Mouse (Mus musculus): ENCODE data around the gene Spdye4c. TPM values are rescaled to one million over a fixed set of nuclear protein-coding genes. Genes with fewer than 3 reads are reported as not detected.

Gene Spdye4c
- not detected in 2 replicates for polyA plus RNA-seq (2015; fragmentation: Nextera tagmentation; extraction: Ambion mirVana)

DNA sequence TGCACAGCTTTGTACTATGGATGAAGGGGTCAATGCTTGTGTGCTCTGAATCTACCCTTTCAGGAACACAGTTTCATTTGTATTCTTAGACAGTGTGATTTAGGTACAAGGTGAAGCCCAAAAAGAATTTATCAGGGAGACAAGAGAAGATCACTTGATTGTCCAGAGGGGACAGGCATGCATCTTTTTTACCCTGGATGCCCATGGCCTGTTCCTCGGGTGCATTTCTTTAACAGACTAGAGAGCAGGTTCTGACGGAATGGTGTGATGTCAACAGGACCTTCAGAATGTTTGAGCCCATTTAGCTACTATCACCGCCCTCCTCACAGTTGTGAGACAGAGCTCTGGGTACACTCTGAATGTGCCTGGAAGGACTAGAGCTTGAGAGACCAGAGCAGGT lies at the start of gene Spdye4c:
Spdye4c (plus strand) TSS at position 301 of the 400 bp plus-strand sequence.
- no peak within 1 kb of the TSS for H3K4me2 ChIP-seq
- H3K27ac ChIP-seq: no peak within 1 kb of the TSS
- ATAC-seq (replicated peaks; ENCODE audit: low FRiP score): no peak
- no peak within 1 kb of the TSS for H3K4me3 ChIP-seq (replicated peaks)
- H3K4me1 ChIP-seq: no peaks in the 10 kb centered on the region
- WGBS: 96% methylated on average over 3 of the region's 3 CpGs
- H3K9me3 ChIP-seq (replicated peaks): no peaks in the 10 kb centered on the region
- no peak within 1 kb of the TSS for H3K9ac ChIP-seq
- no peaks in the 10 kb centered on the region for H3K27me3 ChIP-seq
- no peaks in the 10 kb centered on the region for H3K36me3 ChIP-seq

DNA sequence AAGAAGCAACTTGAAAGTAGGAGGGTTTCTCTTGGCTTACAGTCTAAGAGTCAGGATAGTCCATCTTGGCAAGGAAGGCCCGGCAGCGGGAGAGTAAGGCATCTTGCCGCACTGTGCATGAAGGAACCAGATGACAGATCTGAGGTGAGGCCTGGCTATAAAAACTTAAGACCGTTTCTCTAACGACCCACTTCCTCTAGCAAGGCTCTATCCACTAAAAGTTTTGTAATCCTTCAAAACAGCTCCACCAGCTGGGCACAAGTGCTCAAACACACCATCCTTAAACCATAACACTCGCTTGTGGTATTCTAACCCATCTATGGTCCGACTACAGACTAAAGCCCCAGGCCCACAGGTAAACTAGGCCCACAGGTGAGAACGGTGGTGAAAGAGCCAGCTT lies 47.5 kb upstream of the Spdye4c start:
- WGBS: 68% methylated on average over 8 of the region's 8 CpGs
- no peak for ATAC-seq (replicated peaks; ENCODE audit: low FRiP score)
- Histone ChIP-seq H3K9me3 (replicated peaks) (no peaks in the 10 kb centered on the region), H3K4me3 (replicated peaks) (no peak overlapping the region), H3K4me1 (peaks cover 4% of the 10 kb centered on the region; the same call in 1 of the 2 replicates), H3K36me3 (no peaks in the 10 kb centered on the region), H3K9ac (no peak overlapping the region), H3K4me2 (no peak overlapping the region), H3K27me3 (no peaks in the 10 kb centered on the region), H3K27ac (no peak overlapping the region)

DNA sequence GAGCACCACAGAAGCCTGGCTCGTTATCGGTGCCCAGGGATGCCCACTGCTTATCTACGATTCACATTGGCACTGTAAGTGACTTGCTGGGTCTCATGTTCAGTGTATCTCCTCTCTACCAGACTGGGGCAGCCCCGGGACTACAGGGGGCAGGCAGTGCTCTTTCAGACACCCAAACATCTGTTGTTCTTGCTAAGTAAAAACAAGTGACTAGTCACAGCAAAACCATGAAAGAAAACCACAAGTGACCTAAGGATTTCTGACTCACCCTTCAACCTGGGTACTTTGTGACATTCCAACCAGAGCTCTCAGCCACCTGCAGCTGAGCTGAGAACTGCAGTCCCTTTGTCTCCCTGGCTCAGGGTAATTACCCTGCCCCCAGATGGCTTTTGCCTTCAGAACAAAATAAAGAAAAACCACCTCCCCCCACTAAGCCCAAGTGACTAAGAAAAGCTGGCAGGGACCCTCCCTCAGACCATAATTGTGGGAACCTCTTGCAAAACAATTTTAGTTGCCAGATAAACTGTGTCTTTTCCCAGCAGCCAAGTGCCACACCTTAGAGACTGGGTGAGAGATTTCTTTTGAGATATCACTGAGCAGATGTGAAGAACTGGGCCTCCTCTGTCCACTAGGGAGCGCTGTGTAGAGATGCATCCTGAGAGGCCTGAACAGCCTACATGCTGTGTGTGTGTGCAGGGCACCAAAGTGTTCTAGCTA lies 46.4 kb upstream of the Spdye4c start:
- Histone ChIP-seq H3K4me3 (replicated peaks) (no peak overlapping the region), H3K27ac (no peak overlapping the region), H3K4me2 (no peak overlapping the region), H3K36me3 (no peaks in the 10 kb centered on the region), H3K9ac (no peak overlapping the region), H3K4me1 (peaks cover 7% of the 10 kb centered on the region), H3K27me3 (no peaks in the 10 kb centered on the region), H3K9me3 (replicated peaks) (no peaks in the 10 kb centered on the region)
- 52% methylated on average over 5 of the region's 5 CpGs for WGBS
- ATAC-seq (replicated peaks; ENCODE audit: low FRiP score): no peak

DNA sequence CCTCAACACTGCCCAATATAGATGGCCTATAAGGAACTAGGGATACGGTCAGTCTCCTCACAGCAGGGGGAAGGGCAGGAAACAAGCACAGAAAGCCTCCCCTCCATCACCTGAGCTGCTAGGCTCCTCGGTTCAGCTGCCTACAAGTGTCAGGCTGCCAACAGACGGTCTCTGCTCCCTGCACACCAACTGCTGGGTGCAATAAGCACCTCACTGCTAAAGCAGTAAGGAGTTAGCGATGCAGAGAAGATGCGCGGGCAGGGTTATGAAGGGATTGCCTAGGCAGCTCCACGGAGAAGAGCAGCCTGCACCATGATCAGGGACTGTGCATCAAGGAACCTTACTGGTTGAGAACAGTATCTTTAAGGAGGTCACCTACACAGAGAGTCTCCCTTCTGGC lies 45.6 kb upstream of the Spdye4c start:
- Histone ChIP-seq H3K27me3 (no peaks in the 10 kb centered on the region), H3K9me3 (replicated peaks) (no peaks in the 10 kb centered on the region), H3K4me2 (no peak overlapping the region), H3K4me3 (replicated peaks) (no peak overlapping the region), H3K36me3 (no peaks in the 10 kb centered on the region), H3K4me1 (peaks cover 13% of the 10 kb centered on the region), H3K27ac (no peak overlapping the region), H3K9ac (no peak overlapping the region)
- WGBS: 60% methylated on average over 7 of the region's 7 CpGs
- ATAC-seq (replicated peaks; ENCODE audit: low FRiP score): no peak

DNA sequence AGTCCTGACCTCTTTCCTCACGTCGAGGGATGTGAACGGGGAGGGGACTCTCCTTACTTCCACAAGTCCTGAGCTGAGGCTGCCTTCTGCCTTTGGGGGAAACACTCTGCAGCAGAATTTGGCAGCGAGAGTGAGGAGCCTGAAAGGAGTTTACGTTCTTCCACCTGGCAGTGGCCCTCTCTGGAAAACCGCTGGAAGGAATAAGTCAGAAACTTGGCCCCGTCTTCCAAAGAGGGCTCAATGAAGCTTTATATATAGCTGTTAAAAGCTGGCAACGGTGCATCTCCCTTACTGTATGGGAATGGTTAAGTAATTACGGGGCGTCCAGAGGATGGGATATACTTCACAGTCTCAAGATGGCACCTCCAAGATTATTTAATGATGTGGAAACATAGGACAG lies 43.9 kb upstream of the Spdye4c start:
- no peaks in the 10 kb centered on the region for H3K36me3 ChIP-seq
- H3K4me3 ChIP-seq (replicated peaks): no peak overlapping the region
- H3K9ac ChIP-seq: no peak overlapping the region
- H3K4me2 ChIP-seq: no peak overlapping the region
- WGBS: 75% methylated on average over 10 of the region's 10 CpGs
- peaks cover 13% of the 10 kb centered on the region for H3K4me1 ChIP-seq
- no peaks in the 10 kb centered on the region for H3K27me3 ChIP-seq
- no peaks in the 10 kb centered on the region for H3K9me3 ChIP-seq (replicated peaks)
- no peak overlapping the region for H3K27ac ChIP-seq
- no peak for ATAC-seq (replicated peaks; ENCODE audit: low FRiP score)

DNA sequence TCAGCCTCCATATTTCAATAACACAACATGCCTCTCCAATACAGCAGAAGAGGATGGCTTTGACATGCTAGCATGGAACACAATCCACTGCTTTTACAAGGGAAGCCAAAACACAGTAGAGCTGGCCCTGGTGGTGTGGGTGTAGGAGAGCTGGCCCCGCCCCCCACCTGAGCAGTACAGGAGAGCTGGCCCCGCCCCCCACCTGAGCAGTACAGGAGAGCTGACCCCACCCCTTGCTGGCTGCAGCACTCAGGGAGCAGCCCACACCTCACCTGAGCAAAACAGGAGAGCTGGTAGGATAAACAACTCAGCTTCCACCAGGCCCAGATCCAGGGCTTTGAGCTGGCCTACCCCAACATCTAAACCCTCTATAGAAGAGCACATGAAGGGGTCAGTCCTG lies 42.7 kb upstream of the Spdye4c start:
- Histone ChIP-seq H3K36me3 (no peaks in the 10 kb centered on the region), H3K27me3 (no peaks in the 10 kb centered on the region), H3K9ac (no peak overlapping the region), H3K4me3 (replicated peaks) (no peak overlapping the region), H3K9me3 (replicated peaks) (no peaks in the 10 kb centered on the region), H3K4me1 (peaks cover 13% of the 10 kb centered on the region), H3K27ac (no peak overlapping the region), H3K4me2 (no peak overlapping the region)
- 61% methylated on average over 2 of the region's 2 CpGs for WGBS
- ATAC-seq (replicated peaks; ENCODE audit: low FRiP score): peak; percentile 72

DNA sequence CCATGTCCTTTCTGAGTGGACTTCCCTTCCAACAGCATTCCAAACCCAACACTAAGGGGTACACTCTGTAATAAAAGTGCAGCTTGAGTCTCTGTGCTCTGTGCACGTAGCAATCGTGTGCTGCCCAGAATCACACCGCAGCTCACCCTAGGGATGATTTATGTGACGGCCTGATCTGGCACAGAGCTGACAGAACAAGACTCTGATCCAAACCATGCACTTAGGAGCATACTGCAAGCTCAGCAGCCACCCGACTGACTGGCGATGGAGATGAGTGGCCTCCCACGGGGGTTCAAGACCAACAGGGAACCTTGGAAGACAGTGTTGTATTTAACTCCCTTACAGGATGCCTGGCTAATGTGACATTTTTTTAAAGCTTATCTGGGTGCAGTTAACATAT lies 41.4 kb upstream of the Spdye4c start:
- Histone ChIP-seq H3K36me3 (no peaks in the 10 kb centered on the region), H3K9me3 (replicated peaks) (no peaks in the 10 kb centered on the region), H3K4me3 (replicated peaks) (no peak overlapping the region), H3K27me3 (no peaks in the 10 kb centered on the region), H3K9ac (no peak overlapping the region), H3K27ac (peak overlapping the region; percentile 30), H3K4me2 (peak overlapping the region; percentile 8; the same call in 1 of the 2 replicates), H3K4me1 (peaks cover 13% of the 10 kb centered on the region)
- ATAC-seq (replicated peaks; ENCODE audit: low FRiP score): no peak
- WGBS: 18% methylated on average over 7 of the region's 7 CpGs

DNA sequence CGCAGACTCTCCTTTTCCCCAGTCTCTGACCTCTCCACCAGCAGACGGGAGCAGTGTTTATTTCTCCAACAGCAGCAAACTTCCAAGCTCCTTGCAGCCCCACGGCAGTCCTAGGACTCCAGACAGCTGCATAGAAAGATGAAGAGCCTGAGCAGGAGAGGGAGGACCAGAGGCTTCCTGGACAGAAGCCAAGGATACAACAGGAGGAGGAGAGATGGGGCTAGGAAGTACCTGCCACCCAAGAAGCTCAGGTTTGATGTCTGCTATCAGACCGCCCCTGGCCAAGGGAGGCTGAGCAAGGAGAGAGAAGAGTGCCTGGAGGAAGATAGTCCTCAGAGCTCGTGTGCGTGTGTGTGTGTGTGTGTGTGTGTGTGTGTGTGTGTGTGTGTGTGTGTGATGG lies 41.0 kb upstream of the Spdye4c start:
- H3K4me2 ChIP-seq: peak overlapping the region; percentile 8; the same call in 1 of the 2 replicates

DNA sequence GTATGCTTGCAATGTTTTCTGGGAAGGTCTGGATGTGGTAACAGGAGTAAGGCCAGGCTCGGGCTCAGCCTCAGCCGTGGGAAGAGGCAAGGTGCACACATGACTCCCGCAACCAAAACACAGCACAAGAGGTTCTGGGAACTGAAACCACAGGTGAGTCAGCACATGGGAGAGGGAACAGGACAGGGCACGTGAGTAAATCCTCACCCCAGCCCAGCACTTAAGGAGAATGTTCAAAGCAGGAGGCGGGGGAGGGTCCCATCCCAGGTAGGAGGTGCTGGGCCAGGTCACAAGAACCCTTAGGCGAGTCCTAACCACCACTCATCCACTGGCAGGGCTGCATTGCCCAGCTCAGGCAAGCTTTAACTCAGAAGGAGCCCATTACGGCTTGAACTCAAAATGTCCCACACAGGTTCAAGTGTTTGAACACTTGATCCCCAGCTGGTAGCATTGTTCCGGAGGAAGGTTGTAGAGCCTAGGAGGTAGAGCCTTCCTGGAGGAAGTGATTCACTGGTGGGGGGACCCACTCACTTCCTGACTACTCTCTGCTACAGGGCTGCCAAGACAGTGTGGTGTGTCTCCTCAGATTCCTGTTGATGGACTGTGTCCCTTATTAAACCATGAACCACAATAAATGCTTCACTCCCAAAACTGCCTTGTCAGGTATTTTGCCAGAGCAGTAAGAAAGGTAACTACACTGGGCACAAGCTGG lies 38.8 kb upstream of the Spdye4c start:
- H3K27ac ChIP-seq: no peak overlapping the region
- H3K9me3 ChIP-seq (replicated peaks): no peaks in the 10 kb centered on the region
- peaks cover 13% of the 10 kb centered on the region for H3K4me1 ChIP-seq
- H3K27me3 ChIP-seq: no peaks in the 10 kb centered on the region
- no peak overlapping the region for H3K4me2 ChIP-seq
- 76% methylated on average over 8 of the region's 8 CpGs for WGBS
- H3K4me3 ChIP-seq (replicated peaks): no peak overlapping the region
- ATAC-seq (replicated peaks; ENCODE audit: low FRiP score): no peak
- H3K36me3 ChIP-seq: no peaks in the 10 kb centered on the region
- H3K9ac ChIP-seq: no peak overlapping the region

More for the DNA sequence above, 41.0 kb upstream of the Spdye4c start:
- Histone ChIP-seq H3K4me1 (peaks cover 13% of the 10 kb centered on the region), H3K9ac (no peak overlapping the region), H3K27me3 (no peaks in the 10 kb centered on the region), H3K36me3 (no peaks in the 10 kb centered on the region), H3K9me3 (replicated peaks) (no peaks in the 10 kb centered on the region), H3K27ac (peak overlapping the region; percentile 30; the same call in 1 of the 2 replicates), H3K4me3 (replicated peaks) (no peak overlapping the region)
- WGBS: 23% methylated on average over 6 of the region's 6 CpGs
- no peak; the same call in 1 of the 2 replicates for ATAC-seq (replicated peaks; ENCODE audit: low FRiP score)

DNA sequence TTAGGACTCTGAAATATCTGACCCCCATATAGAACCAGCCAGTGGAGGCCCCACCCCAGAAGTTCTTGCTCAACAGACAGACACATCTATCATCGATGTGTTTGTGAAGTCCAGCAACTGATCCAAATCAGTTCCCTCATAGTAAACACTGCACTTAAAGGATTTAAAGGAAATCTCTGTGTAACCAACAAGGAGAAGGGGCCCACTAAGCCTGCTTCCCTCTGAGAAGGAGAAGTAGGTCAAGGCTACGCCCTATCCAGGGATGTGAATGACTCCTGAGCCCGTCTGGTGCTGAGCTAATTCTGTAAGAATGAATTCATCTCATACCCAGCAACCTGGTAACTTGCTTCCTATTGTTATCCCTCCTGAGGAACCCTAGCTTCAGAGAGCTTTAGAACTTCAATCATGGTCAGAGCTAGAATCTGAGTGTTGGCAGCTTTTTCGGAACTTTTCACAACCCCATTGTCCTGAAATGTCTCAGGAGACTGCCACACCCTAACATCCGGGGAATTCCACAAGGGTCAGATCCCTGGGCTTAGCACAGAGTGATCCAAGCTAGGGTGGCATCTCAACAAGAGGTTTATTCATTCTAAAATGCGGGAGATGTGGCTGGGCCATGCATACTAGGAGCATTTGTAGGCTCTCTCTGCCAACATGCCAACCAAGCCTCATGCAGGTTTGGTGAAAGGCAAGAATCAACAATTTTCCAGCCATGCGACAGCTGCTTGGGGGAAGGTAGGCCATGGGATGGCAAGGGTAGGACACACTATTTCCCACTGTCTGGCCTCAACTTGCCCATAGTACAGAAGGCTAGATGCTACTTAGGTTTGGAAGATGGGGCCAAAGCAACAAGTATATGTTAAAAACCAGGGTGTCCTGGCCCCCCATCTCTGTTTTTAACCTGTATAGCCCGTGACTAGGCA lies 38.0 kb upstream of the Spdye4c start:
- WGBS: 88% methylated on average over 8 of the region's 8 CpGs
- H3K4me1 ChIP-seq: peaks cover 12% of the 10 kb centered on the region
- no peaks in the 10 kb centered on the region for H3K36me3 ChIP-seq
- no peaks in the 10 kb centered on the region for H3K9me3 ChIP-seq (replicated peaks)
- H3K27ac ChIP-seq: no peak overlapping the region
- no peak overlapping the region for H3K4me3 ChIP-seq (replicated peaks)
- H3K9ac ChIP-seq: no peak overlapping the region
- H3K27me3 ChIP-seq: no peaks in the 10 kb centered on the region
- H3K4me2 ChIP-seq: no peak overlapping the region
- ATAC-seq (replicated peaks; ENCODE audit: low FRiP score): no peak

DNA sequence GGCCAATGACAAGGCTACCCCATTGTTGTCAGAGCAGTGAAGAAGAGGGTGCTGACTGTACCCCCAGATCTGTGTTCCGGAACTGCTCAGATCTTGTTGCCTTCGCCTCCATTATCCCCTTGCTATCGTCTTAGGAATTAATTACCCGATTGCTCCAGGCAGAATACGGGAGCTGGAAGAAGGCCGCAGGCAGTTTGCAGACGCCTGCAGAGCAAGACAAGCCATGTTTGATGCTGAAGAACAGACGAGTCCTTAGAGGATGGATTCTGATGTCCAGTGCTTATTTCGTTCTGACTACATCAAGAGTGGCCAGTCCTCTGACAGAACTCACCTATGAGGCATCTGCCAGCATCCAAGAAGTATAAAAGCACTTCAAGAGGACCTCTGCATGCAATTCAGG lies 35.9 kb upstream of the Spdye4c start:
- Histone ChIP-seq H3K9ac (no peak overlapping the region), H3K36me3 (no peaks in the 10 kb centered on the region), H3K4me3 (replicated peaks) (no peak overlapping the region), H3K27me3 (no peaks in the 10 kb centered on the region), H3K4me2 (no peak overlapping the region), H3K27ac (no peak overlapping the region), H3K4me1 (peaks cover 1% of the 10 kb centered on the region), H3K9me3 (replicated peaks) (no peaks in the 10 kb centered on the region)
- 76% methylated on average over 9 of the region's 9 CpGs for WGBS
- no peak for ATAC-seq (replicated peaks; ENCODE audit: low FRiP score)

DNA sequence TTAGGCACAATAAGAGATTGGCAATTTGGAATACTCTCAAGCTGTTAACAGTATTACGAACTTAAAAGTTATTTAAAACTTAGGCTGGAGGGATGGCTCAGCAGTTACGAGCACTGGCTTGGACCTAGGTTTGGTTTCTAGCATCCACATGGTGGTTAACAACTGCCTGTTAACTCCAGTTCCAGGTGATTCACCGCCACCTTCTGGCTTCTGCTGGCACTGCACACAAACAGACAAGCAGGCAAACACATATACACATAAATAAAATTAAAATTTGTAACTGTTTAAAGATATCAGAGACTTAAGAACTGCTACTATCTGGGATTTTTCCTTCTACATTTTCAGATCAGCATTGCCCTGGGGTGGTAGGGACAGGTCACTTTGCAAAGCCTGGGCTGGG lies 26.8 kb upstream of the Spdye4c start:
- H3K9me3 ChIP-seq (replicated peaks): no peaks in the 10 kb centered on the region
- no peaks in the 10 kb centered on the region for H3K27me3 ChIP-seq
- H3K27ac ChIP-seq: no peak overlapping the region
- H3K4me1 ChIP-seq: peaks cover 14% of the 10 kb centered on the region
- no peak overlapping the region for H3K4me3 ChIP-seq (replicated peaks)
- no peak overlapping the region for H3K9ac ChIP-seq
- ATAC-seq (replicated peaks; ENCODE audit: low FRiP score): no peak
- no peaks in the 10 kb centered on the region for H3K36me3 ChIP-seq
- no peak overlapping the region for H3K4me2 ChIP-seq
- WGBS: 90% methylated on average over 3 of the region's 3 CpGs
